Mouse (Mus musculus): ENCODE results near the gene Tmprss9. TPM values are rescaled to one million over a fixed set of nuclear protein-coding genes. Genes with fewer than 3 reads are reported as not detected.

Tmprss9 gene
- total and polyA plus RNA-seq, 3 experiments, result 0.04 TPM; not detected in 2

- TF ChIP-seq MAX (IDR thresholded peaks at IDR 0.05; ENCODE audit: low read length), result no peak; the same call in 1 of the 2 replicates
Observed at GRCm38 (mm10) chr10:80917779-80918434, 46.3 kb downstream of the Tmprss9 start, which contains the start of gene Lmnb2 (continued).

DNA sequence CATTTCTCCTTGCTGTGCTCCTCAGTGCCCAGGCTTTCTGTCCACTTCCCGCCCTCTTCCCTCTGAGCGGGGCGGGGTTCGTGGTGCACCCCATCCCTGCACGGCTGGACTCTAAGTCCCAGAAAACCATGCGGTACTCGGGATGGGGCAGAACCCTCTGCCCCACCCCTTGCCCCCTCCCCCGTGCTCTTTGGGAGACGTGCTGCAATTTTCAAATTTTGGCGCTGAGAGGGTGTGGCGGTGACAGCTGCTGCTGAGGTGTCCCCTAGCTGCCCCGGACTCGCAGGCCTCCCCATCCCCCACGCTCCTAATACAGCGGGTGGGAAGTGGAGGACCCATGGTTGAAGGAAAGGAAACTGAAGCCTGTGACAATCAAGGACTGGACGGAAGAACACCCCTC, 50.3 kb downstream of the Tmprss9 start:
- peaks cover 3 to 10% of the 10 kb centered on the region in 2 experiments; a peak in 2 of 4 replicates for H3K4me1 ChIP-seq (ENCODE audit: control insufficient read depth in 1 of 2, insufficient read depth in 2 of 2)
- H3K4me3 ChIP-seq (replicated peaks in 1 of 3; ENCODE audit: low read depth in 2 of 3, low read length in 2 of 3, poor library complexity in 1 of 3), result no peak overlapping the region
- TF ChIP-seq SMC3 (IDR thresholded peaks at IDR 0.05; ENCODE audit: low read depth, low read length), result no peak
- TF ChIP-seq ELF1 (IDR thresholded peaks at IDR 0.05; ENCODE audit: low read depth, low read length), result no peak
- TF ChIP-seq IRF4 (IDR thresholded peaks at IDR 0.05; ENCODE audit: low read depth, low read length), result no peak
- no peak for TF ChIP-seq ZC3H11A (IDR thresholded peaks at IDR 0.05; ENCODE audit: low read depth, low read length)
- TF ChIP-seq MAX (IDR thresholded peaks at IDR 0.05; ENCODE audit: low read length), result no peak
- TF ChIP-seq MYC (IDR thresholded peaks at IDR 0.05; ENCODE audit: low read depth, low read length), result no peak
- no peak for TF ChIP-seq CTCF (conservative IDR thresholded peaks at IDR 0.05 in 1 of 2, IDR thresholded peaks at IDR 0.05 in 1 of 2; ENCODE audit: low read depth in 2 of 2, low read length in 2 of 2)
- TF ChIP-seq POLR2AphosphoS2 (IDR thresholded peaks at IDR 0.05; ENCODE audit: low read depth, low read length), result no peak
- no peak for TF ChIP-seq USF2 (conservative IDR thresholded peaks at IDR 0.05; ENCODE audit: low read depth, low read length)
- TF ChIP-seq NELFE (IDR thresholded peaks at IDR 0.05; ENCODE audit: low read depth, low read length), result no peak
- TF ChIP-seq SIN3A (IDR thresholded peaks at IDR 0.05; ENCODE audit: low read length), result no peak
- no peak for TF ChIP-seq PAX5 (IDR thresholded peaks at IDR 0.05; ENCODE audit: low read length)
- TF ChIP-seq MAFK (IDR thresholded peaks at IDR 0.05; ENCODE audit: insufficient replicate concordance, low read length), result no peak
- TF ChIP-seq MAZ (IDR thresholded peaks at IDR 0.05; ENCODE audit: low read depth, low read length), result no peak
- no peak for TF ChIP-seq RCOR1 (conservative IDR thresholded peaks at IDR 0.05; ENCODE audit: low read depth, low read length)
- TF ChIP-seq HCFC1 (IDR thresholded peaks at IDR 0.05; ENCODE audit: low read depth, low read length), result no peak
- no peak for TF ChIP-seq BHLHE40 (IDR thresholded peaks at IDR 0.05; ENCODE audit: low read depth, low read length)
- TF ChIP-seq KAT2A (IDR thresholded peaks at IDR 0.05; ENCODE audit: insufficient replicate concordance, low read length), result no peak
- no peak overlapping the region for H3K27ac ChIP-seq (ENCODE audit: insufficient read depth, low read depth)
- H3K4me2 ChIP-seq (ENCODE audit: insufficient read depth, low read depth, poor library complexity, severe bottlenecking), result no peak overlapping the region
- H3K79me2 ChIP-seq (replicated peaks; ENCODE audit: control insufficient read depth, extremely low read depth, insufficient read depth, poor library complexity, severe bottlenecking), result no peaks in the 10 kb centered on the region
- in situ Hi-C loops (cut with MboI; ENCODE audit: low pct_ligation_motif_present, low pct_unique_long_range_greater_than_20kb, low sequenced_read_pairs) (loop anchor here (10.0 kb wide), 1 partner anchor 243 kb away; the partner anchor contains the start of gene Pias4), dilution Hi-C loops (cut with MboI; ENCODE audit: extremely low pct_ligation_motif_present, extremely low pct_unique_long_range_greater_than_20kb, low sequenced_read_pairs) (no loop called here)
- H3K9ac ChIP-seq (ENCODE audit: insufficient read depth, low read depth), result no peak overlapping the region
- DNase-seq (ENCODE audit: extremely low read depth), result no peak
- peaks cover 3% of the 10 kb centered on the region for H3K9me3 ChIP-seq (replicated peaks; ENCODE audit: low read length)
- peaks cover 37% of the 10 kb centered on the region for H3K27me3 ChIP-seq (replicated peaks)
- no peaks in the 10 kb centered on the region for H3K36me3 ChIP-seq (replicated peaks in 1 of 2; ENCODE audit: control insufficient read depth in 1 of 2, insufficient read depth in 1 of 2, low read length in 1 of 2)

DNA sequence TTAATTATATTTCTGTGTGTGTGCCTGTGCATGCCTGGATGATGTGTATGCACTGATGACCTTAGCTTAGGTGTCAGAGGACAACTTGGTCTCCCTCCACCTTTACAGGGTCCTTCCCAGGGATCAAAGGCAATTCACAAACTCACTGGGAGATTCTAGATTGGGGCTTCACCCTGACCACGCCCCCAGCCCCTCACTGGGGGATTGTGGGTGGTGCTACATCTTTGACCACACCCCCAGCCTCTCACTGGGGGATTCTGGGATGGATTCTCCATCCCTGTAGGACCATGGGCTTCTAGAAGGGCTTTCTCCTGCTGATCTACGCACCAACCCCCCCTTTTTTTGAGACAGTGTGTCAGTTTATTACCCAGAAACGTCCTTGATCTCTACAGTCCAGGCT, 53.8 kb downstream of the Tmprss9 start:
- peaks cover 22% of the 10 kb centered on the region for H3K27me3 ChIP-seq (replicated peaks)
- no peaks in the 10 kb centered on the region for H3K36me3 ChIP-seq (replicated peaks in 1 of 2; ENCODE audit: control insufficient read depth in 1 of 2, insufficient read depth in 1 of 2, low read length in 1 of 2)
- no peak overlapping the region for H3K27ac ChIP-seq (ENCODE audit: insufficient read depth, low read depth)
- peaks cover 3% of the 10 kb centered on the region for H3K9me3 ChIP-seq (replicated peaks; ENCODE audit: low read length)
- in situ Hi-C loops (cut with MboI; ENCODE audit: low pct_ligation_motif_present, low pct_unique_long_range_greater_than_20kb, low sequenced_read_pairs) (loop anchor here (5.0 to 10.0 kb wide), 2 partner anchors 67 to 239 kb away; partner anchors contain the start of gene Pias4), dilution Hi-C loops (cut with MboI; ENCODE audit: extremely low pct_ligation_motif_present, extremely low pct_unique_long_range_greater_than_20kb, low sequenced_read_pairs) (no loop called here)
- H3K4me3 ChIP-seq (replicated peaks in 1 of 3; ENCODE audit: low read depth in 2 of 3, low read length in 2 of 3, poor library complexity in 1 of 3), result no peak overlapping the region
- DNase-seq (ENCODE audit: extremely low read depth), result no peak
- H3K4me2 ChIP-seq (ENCODE audit: insufficient read depth, low read depth, poor library complexity, severe bottlenecking), result no peak overlapping the region
- H3K9ac ChIP-seq (ENCODE audit: insufficient read depth, low read depth), result no peak overlapping the region
- peaks cover 5% of the 10 kb centered on the region for H3K79me2 ChIP-seq (replicated peaks; ENCODE audit: control insufficient read depth, extremely low read depth, insufficient read depth, poor library complexity, severe bottlenecking)
- peaks cover 0 to 16% of the 10 kb centered on the region in 2 experiments; a peak in 2 of 4 replicates for H3K4me1 ChIP-seq (ENCODE audit: control insufficient read depth in 1 of 2, insufficient read depth in 2 of 2)
- TF ChIP-seq JUND (conservative IDR thresholded peaks at IDR 0.05; ENCODE audit: low read depth, low read length) (no peak), MAZ (IDR thresholded peaks at IDR 0.05; ENCODE audit: low read depth, low read length) (no peak), JUN (IDR thresholded peaks at IDR 0.05; ENCODE audit: insufficient read depth, low read depth, low read length) (no peak), POLR2A (IDR thresholded peaks at IDR 0.05; ENCODE audit: low read depth, low read length) (no peak), MAFK (IDR thresholded peaks at IDR 0.05; ENCODE audit: insufficient replicate concordance, low read length) (no peak), IRF4 (IDR thresholded peaks at IDR 0.05; ENCODE audit: low read depth, low read length) (no peak), CTCF (conservative IDR thresholded peaks at IDR 0.05 in 1 of 2, IDR thresholded peaks at IDR 0.05 in 1 of 2; ENCODE audit: low read depth in 2 of 2, low read length in 2 of 2) (no peak)

All from CH12.LX (cell line).